In the genomic region with DNA sequence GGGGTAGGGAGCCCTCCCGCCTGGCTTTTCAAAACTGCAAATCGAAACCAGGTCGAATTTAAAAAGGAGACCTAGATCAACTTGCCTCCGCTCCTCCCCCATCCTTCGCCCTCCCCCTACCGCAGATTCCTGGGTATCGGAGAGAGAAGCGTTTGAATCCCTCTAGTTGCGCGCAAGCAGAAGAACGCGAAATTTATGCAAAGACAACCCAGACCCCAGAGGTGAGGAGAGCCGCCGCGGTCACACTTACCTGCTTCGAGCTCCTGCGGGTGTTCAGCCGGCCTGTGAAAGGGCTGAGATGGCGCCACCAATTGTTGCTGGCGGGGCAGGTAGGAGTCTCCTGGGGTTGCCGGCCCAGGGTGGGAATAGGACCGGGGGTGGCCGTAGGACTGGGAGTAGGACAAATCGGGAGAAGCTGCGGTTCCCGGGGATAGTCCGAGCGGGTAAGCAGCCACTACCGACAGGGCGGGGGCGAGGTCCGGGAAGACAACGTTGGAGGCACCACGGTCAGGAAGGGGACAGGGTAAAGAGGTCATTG, we compare ENCODE assay signal across 10 mouse cellular contexts. TPM values are rescaled to one million over a fixed set of nuclear protein-coding genes. Genes with fewer than 3 reads are reported as not detected.
DNase-seq lines count a peak whose midpoint lies in the region; ATAC-seq and TF ChIP-seq lines count a peak whose summit lies in the region.
"Had no signal": no experiment of that assay in that cellular context is flagged by ENCODE, and none has a peak within 500 bp of the region (broad histone marks: within the 10 kb centered on the region; RNA-seq: fewer than 3 reads in every experiment).

No protein-coding gene starts in this region.

- H3K4me1 ChIP-seq in heart, embryonic 10.5 days = peaks cover 26% of the 10 kb centered on the region
- H3K4me1 ChIP-seq in ES-E14 (ENCODE audit: control insufficient read depth in 2 of 2, insufficient read depth in 2 of 2, low read length in 2 of 2, poor library complexity in 1 of 2) = peaks cover 0 to 9% of the 10 kb centered on the region in 2 experiments; a peak in 2 of 4 replicates
- H3K4me1 ChIP-seq in hindbrain, embryonic 12.5 days = peaks cover 23% of the 10 kb centered on the region

- H3K27me3 ChIP-seq in heart, embryonic 10.5 days (ENCODE audit: insufficient read depth, poor library complexity, severe bottlenecking) = peaks cover 100% of the 10 kb centered on the region
- peaks cover 99% of the 10 kb centered on the region for H3K27me3 ChIP-seq in hindbrain, embryonic 12.5 days

- in situ Hi-C loops in ES-E14 (cut with MboI; ENCODE audit: low sequenced_read_pairs in 2 of 2, unreplicated experiment in 2 of 2) = no loop called here

- H3K27ac ChIP-seq in heart, embryonic 10.5 days = no peak overlapping the region; the same call in 1 of the 2 replicates
- H3K27ac ChIP-seq in ES-E14 (ENCODE audit: insufficient read depth, low read depth, low read length, poor library complexity, severe bottlenecking) = no peak overlapping the region
- no peak overlapping the region for H3K27ac ChIP-seq in hindbrain, embryonic 12.5 days

- H3K4me3 ChIP-seq in heart, embryonic 10.5 days = peak overlapping the region; percentile 64
- H3K4me3 ChIP-seq in ES-E14 (ENCODE audit: insufficient read depth in 1 of 2, low read depth in 1 of 2, low read length in 2 of 2, poor library complexity in 1 of 2, severe bottlenecking in 1 of 2) = peak overlapping the region; percentile 55 to 57
- peak overlapping the region; percentile 32 for H3K4me3 ChIP-seq in hindbrain, embryonic 12.5 days

- DNase-seq in heart, embryonic 10.5 days (ENCODE audit: low spot score) = no peak
- no peak for DNase-seq in heart, adult 8-10 months (ENCODE audit: low spot score)
- DNase-seq in ES-E14 (ENCODE audit: low read depth, low spot score) (no peak), MN1 (ENCODE audit: low spot score) (no peak)
- DNase-seq in lung, postnatal 36 days = peak; percentile 7
- no peak for DNase-seq in urinary bladder, adult 2 months (ENCODE audit: low spot score)
- no peak for DNase-seq in adrenal gland, postnatal 10 days

- no peaks in the 10 kb centered on the region for H3K36me3 ChIP-seq in heart, embryonic 10.5 days
- H3K36me3 ChIP-seq in ES-E14 (ENCODE audit: control insufficient read depth, insufficient read depth, low read length, poor library complexity, severe bottlenecking) = no peaks in the 10 kb centered on the region
- H3K36me3 ChIP-seq in hindbrain, embryonic 12.5 days = no peaks in the 10 kb centered on the region
- H3K36me3 ChIP-seq: G1E had no signal

- ATAC-seq in hindbrain, embryonic 12.5 days (ENCODE audit: low FRiP score) = no peak

- H3K4me2 ChIP-seq in hindbrain, embryonic 12.5 days (replicated peaks) = peak overlapping the region; percentile 60

- WGBS in heart, embryonic 10.5 days = under 1% methylated on average over 34 of the region's 34 CpGs
- WGBS in hindbrain, embryonic 12.5 days = 1% methylated on average over 34 of the region's 34 CpGs

- H3K9ac ChIP-seq in ES-E14 (ENCODE audit: insufficient read depth, low read depth, low read length, poor library complexity, severe bottlenecking) = peak overlapping the region; percentile 36; the same call in 1 of the 2 replicates
- no peak overlapping the region for H3K9ac ChIP-seq in hindbrain, embryonic 12.5 days

- no peaks in the 10 kb centered on the region for H3K9me3 ChIP-seq in heart, embryonic 10.5 days
- no peaks in the 10 kb centered on the region for H3K9me3 ChIP-seq in ES-E14 (ENCODE audit: control insufficient read depth, insufficient read depth, low read depth, low read length)
- H3K9me3 ChIP-seq in hindbrain, embryonic 12.5 days (replicated peaks) = no peaks in the 10 kb centered on the region
- H3K9me3 ChIP-seq: G1E had no signal

TF ChIP-seq in ES-E14, 5 proteins besides CTCF, POLR2A, EP300 and RAD21:
- TF ChIP-seq MAFK (IDR thresholded peaks at IDR 0.05; ENCODE audit: insufficient read depth, low read depth, low read length) (no peak), ZC3H11A (IDR thresholded peaks at IDR 0.05; ENCODE audit: borderline replicate concordance, low read depth, low read length) (no peak), CHD2 (IDR thresholded peaks at IDR 0.05; ENCODE audit: low read depth, low read length) (no peak), HCFC1 (IDR thresholded peaks at IDR 0.05; ENCODE audit: borderline replicate concordance, insufficient read depth, low read length) (no peak), ZNF384 (IDR thresholded peaks at IDR 0.05; ENCODE audit: low read depth, low read length) (no peak)

RNA-seq across cellular contexts. Expression of a gene that starts 1.0 kb away (rescaled TPM):
- polyA plus RNA-seq in heart, embryonic 10.5 days (2016; fragmentation: Nextera tagmentation; extraction: Ambion mirVana) = 0.43 and 1.2 TPM in 2 replicates
- total RNA-seq in heart, adult 8-10 months (2022) = not detected
- total RNA-seq in ES-E14 (2012; rRNA removed) = 0.16 and 0.18 TPM in 2 replicates
- polyA plus RNA-seq in hindbrain, embryonic 12.5 days (2016; fragmentation: Nextera tagmentation; extraction: Ambion mirVana) = 0.21 and 1.2 TPM in 2 replicates
- polyA plus RNA-seq in urinary bladder, adult 2 months (2012; rRNA removed) = 0.27 and 0.36 TPM in 2 replicates
- under 1 TPM in 1 of 2 experiments, not detected in 1; 0.18 TPM for total RNA-seq in adrenal gland, postnatal 10 days (2021)
- total RNA-seq: neutrophil, adult 5-6 weeks had no signal
- polyA plus RNA-seq: G1E had no signal

RNA-seq across cellular contexts. Expression of a gene that starts 25.1 kb away (rescaled TPM):
- 3.2 and 5.9 TPM in 2 replicates for polyA plus RNA-seq in heart, embryonic 10.5 days (2016; fragmentation: Nextera tagmentation; extraction: Ambion mirVana)
- not detected for total RNA-seq in heart, adult 8-10 months (2022)
- total RNA-seq in ES-E14 (2012; rRNA removed) = 0.11 and 0.54 TPM in 2 replicates
- 4.7 and 7.3 TPM in 2 replicates for polyA plus RNA-seq in hindbrain, embryonic 12.5 days (2016; fragmentation: Nextera tagmentation; extraction: Ambion mirVana)
- polyA plus RNA-seq in urinary bladder, adult 2 months (2012; rRNA removed) = 0.39 and 0.41 TPM in 2 replicates
- under 1 TPM in 1 of 2 experiments, not detected in 1; 0.60 TPM for total RNA-seq in adrenal gland, postnatal 10 days (2021)
- total RNA-seq: neutrophil, adult 5-6 weeks had no signal
- polyA plus RNA-seq: G1E had no signal
